Mouse (Mus musculus) ES-Bruce4 (cell line): Measurements from ENCODE around the gene Hbs1l. TPM values are rescaled to one million over a fixed set of nuclear protein-coding genes. Genes with fewer than 3 reads are reported as not detected.
A peak's percentile ranks its signal among the peaks of the same experiment; 100 is the strongest.

Source experiments
- H3K27ac ChIP-seq: 2 replicates; pipeline ENCODE4 v1.5.1; 2012; ENCODE audit warnings: low read length, inconsistent platforms; ENCODE audit not compliant: insufficient read depth
- H3K27me3 ChIP-seq: 2 replicates; pipeline ENCODE4 v1.6.1; 2012; ENCODE audit warnings: mild to moderate bottlenecking, low read length, inconsistent platforms; ENCODE audit not compliant: control insufficient read depth, poor library complexity, insufficient read depth, severe bottlenecking
- H3K36me3 ChIP-seq: 2 replicates; pipeline ENCODE4 v1.6.1; 2012; ENCODE audit warnings: inconsistent platforms, mild to moderate bottlenecking, low read length, moderate library complexity; ENCODE audit not compliant: control insufficient read depth, poor library complexity, insufficient read depth, severe bottlenecking
- H3K4me1 ChIP-seq: one replicate; pipeline ENCODE4 v1.8.1; 2011; ENCODE audit warnings: low read length; ENCODE audit not compliant: control insufficient read depth, insufficient read depth
- H3K4me3 ChIP-seq: 2 replicates; pipeline ENCODE4 v1.5.1; 2011; ENCODE audit warnings: low read depth, mild to moderate bottlenecking, low read length
- H3K9ac ChIP-seq: 2 replicates; pipeline ENCODE4 v1.6.1; 2012; ENCODE audit warnings: low read depth, mild to moderate bottlenecking, inconsistent platforms; ENCODE audit not compliant: poor library complexity, severe bottlenecking
- H3K9me3 ChIP-seq: replicated peaks from 2 replicates; pipeline ENCODE4 v1.6.1; 2012; ENCODE audit warnings: mild to moderate bottlenecking, low read length, inconsistent platforms; ENCODE audit not compliant: control insufficient read depth, poor library complexity, insufficient read depth, severe bottlenecking
- CTCF ChIP-seq: IDR thresholded peaks from one replicate; pipeline ENCODE4 v1.8.1; 2011; ENCODE audit warnings: low read depth, low read length
- EP300 ChIP-seq: IDR thresholded peaks from 2 replicates; pipeline ENCODE4 v1.6.1; 2011; ENCODE audit warnings: low read depth, low read length; ENCODE audit not compliant: insufficient read depth
- POLR2A ChIP-seq: IDR thresholded peaks from one replicate; pipeline ENCODE4 v1.8.1; 2011; ENCODE audit warnings: low read length; ENCODE audit not compliant: insufficient read depth
- polyA plus RNA-seq: library from polyadenylated mRNA; stranded (reverse); fragments of >200 nt; gene quantifications from 2 replicates; pipeline ENCODE4 v1.2.4, GENCODE M21; 2011; ENCODE audit warnings: low read depth; ENCODE audit not compliant: missing spikeins, insufficient read depth, insufficient read length

Gene Hbs1l
- polyA plus RNA-seq, 1 experiment, result 87.3 TPM

DNA sequence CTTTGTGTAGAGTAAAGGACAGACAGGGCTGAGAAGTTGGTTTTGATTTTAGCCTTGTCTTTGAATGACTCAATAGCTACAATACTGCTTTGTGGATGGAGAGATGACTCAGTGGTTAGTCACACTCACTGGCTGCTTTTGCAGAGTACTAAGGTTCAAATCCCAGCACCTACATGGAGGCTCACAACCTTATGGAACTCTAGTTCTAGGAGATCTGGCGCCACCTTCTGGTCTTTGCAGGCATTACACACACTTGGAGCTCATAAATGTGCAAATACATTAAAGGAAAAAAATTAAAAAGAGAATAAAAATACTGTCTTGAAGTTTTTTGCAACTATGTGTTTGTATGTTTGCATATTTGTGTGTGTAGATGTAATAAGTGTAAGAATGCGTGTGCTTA, 41.4 kb downstream of the Hbs1l start:
- peaks cover 17% of the 10 kb centered on the region for H3K36me3 ChIP-seq

DNA sequence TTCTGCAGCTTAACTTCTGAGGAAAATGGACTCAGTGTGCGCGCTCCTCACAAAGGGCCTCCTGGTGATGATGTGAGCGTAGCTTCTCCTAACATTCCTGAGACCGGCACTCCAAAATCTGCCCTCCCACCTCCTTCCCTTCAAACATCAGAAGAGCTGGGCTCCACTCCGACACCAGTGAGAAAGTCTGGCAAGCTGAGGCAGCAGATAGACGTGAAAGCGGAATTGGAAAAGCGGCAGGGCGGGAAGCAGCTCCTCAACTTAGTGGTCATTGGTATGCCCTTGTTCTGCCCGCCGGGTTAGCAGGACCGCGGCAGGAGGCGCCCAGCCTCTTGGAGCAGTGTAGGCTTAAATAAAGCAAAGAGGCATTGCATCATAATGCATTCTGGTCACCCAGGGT, 45.9 kb downstream of the Hbs1l start:
- no peak overlapping the region for H3K9ac ChIP-seq
- no peaks in the 10 kb centered on the region; the same call in 1 of the 2 replicates for H3K9me3 ChIP-seq
- H3K4me1 ChIP-seq, result no peaks in the 10 kb centered on the region
- H3K27ac ChIP-seq, result no peak overlapping the region
- peaks cover 31% of the 10 kb centered on the region for H3K36me3 ChIP-seq
- H3K4me3 ChIP-seq, result no peak overlapping the region
- TF ChIP-seq CTCF, result no peak
- TF ChIP-seq POLR2A, result no peak
- TF ChIP-seq EP300, result no peak
- no peaks in the 10 kb centered on the region for H3K27me3 ChIP-seq

More for the DNA sequence above, 41.4 kb downstream of the Hbs1l start:
- Histone ChIP-seq H3K4me1 (no peaks in the 10 kb centered on the region), H3K27ac (no peak overlapping the region), H3K9ac (no peak overlapping the region), H3K9me3 (no peaks in the 10 kb centered on the region; the same call in 1 of the 2 replicates), H3K4me3 (no peak overlapping the region), H3K27me3 (no peaks in the 10 kb centered on the region)
- no peak for TF ChIP-seq POLR2A
- peak; percentile 1 for TF ChIP-seq CTCF
- TF ChIP-seq EP300, result no peak

DNA sequence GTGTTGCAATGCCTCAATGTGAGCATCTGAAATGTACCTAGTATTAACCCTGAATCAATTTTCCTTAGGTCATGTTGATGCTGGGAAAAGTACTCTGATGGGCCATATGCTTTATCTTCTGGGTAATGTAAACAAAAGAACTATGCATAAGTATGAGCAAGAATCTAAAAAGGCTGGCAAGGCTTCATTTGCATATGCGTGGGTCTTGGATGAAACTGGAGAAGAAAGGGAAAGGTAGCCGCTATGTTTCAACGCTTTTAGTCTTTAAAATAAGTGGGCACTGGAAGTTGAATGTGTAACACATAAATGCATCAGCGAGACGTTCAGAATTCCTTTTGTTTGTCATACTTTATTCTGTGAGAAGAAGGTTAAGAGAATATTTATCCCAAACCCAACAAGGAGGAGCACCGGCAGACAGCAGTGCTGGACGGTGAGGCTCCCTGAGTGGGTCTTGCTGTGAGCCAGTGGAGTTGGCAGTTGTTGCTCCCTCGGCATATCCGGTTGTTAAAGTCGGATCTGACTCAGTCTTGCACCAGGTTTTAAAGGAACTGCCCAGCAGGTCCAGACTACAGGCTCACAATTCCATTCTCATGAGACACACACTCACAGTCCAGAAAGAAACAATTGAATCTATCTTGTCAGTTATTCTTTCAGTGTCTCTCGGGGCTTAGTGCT, 46.7 kb downstream of the Hbs1l start:
- H3K36me3 ChIP-seq, result peaks cover 27% of the 10 kb centered on the region
- H3K4me3 ChIP-seq, result no peak overlapping the region
- no peak overlapping the region for H3K27ac ChIP-seq
- no peaks in the 10 kb centered on the region for H3K9me3 ChIP-seq
- H3K9ac ChIP-seq, result no peak overlapping the region
- H3K4me1 ChIP-seq, result no peaks in the 10 kb centered on the region
- H3K27me3 ChIP-seq, result no peaks in the 10 kb centered on the region
- TF ChIP-seq EP300 (no peak), POLR2A (no peak), CTCF (no peak)

DNA sequence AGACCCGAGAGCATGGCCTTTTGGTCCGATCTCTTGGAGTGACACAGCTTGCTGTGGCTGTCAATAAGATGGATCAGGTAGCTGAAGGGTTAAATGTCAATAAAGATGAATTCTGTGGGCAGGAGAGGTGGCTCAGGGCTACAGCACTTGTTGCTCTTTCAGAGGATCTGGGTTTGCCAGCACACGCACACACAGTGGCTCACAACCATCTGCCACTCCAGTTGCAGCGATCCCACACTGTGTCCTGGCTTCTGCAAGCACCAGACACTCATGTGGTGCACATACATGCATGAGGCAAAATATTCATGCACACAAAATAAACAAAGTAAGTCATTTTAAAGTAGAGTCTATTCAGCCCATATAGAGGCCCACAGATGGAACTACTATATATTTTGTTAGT, 51.6 kb downstream of the Hbs1l start:
- peaks cover 26% of the 10 kb centered on the region for H3K36me3 ChIP-seq
- no peak overlapping the region for H3K27ac ChIP-seq
- H3K4me3 ChIP-seq, result no peak overlapping the region
- no peaks in the 10 kb centered on the region for H3K27me3 ChIP-seq
- TF ChIP-seq EP300, result no peak
- no peak for TF ChIP-seq CTCF
- no peak for TF ChIP-seq POLR2A
- no peak overlapping the region for H3K9ac ChIP-seq
- H3K9me3 ChIP-seq, result no peaks in the 10 kb centered on the region
- H3K4me1 ChIP-seq, result no peaks in the 10 kb centered on the region

DNA sequence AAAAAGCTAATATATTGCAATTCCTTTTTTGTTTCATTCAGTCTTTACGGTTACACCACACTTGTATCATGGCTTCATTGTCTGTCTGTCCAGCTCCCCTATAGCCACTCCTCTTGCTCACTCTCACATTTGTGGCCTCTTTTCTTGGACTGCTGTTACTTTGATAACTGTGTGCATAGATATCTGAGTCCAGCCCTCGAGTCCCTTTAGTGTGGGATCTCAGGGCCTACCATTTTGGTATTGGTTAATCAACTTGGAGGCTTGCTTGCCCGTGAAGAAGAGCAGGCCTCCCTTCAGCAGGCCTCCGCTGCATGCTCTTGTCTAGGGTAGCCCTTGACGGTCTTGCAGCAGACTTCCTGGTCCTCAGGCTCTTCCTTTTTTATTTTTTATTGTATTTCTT, 53.7 kb downstream of the Hbs1l start:
- H3K36me3 ChIP-seq, result peaks cover 21% of the 10 kb centered on the region
- H3K27me3 ChIP-seq, result no peaks in the 10 kb centered on the region
- no peaks in the 10 kb centered on the region for H3K9me3 ChIP-seq
- no peak overlapping the region for H3K9ac ChIP-seq
- H3K4me3 ChIP-seq, result no peak overlapping the region
- TF ChIP-seq EP300 (no peak), POLR2A (no peak), CTCF (no peak)
- no peak overlapping the region for H3K27ac ChIP-seq
- no peaks in the 10 kb centered on the region for H3K4me1 ChIP-seq

DNA sequence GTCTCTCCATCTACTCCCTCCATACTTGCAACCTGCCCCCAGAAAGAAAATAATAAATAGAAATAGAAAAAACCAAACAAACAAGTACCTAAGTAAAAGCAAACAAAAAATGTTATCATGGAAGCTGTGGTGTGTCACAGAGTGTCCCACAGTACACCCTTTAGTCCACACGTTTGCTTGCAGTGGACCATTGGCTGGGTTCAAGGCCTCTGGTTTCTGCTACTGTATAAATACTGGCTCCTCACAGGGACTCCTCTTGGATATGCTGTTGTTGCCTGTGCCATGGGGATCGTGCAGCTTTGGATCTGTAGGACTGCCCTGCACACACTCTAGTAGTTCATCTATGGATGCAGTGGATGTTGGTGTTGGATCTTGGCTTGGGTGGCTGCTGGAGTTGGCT, 54.2 kb downstream of the Hbs1l start:
- H3K4me3 ChIP-seq, result no peak overlapping the region
- TF ChIP-seq POLR2A (no peak), EP300 (no peak), CTCF (no peak)
- no peak overlapping the region for H3K9ac ChIP-seq
- no peak overlapping the region for H3K27ac ChIP-seq
- H3K27me3 ChIP-seq, result no peaks in the 10 kb centered on the region
- peaks cover 21% of the 10 kb centered on the region for H3K36me3 ChIP-seq
- H3K9me3 ChIP-seq, result no peaks in the 10 kb centered on the region
- H3K4me1 ChIP-seq, result no peaks in the 10 kb centered on the region
